Mouse (Mus musculus) common myeloid progenitor, adult 5-6 weeks (primary cell): ENCODE results near the gene Gse1. TPM values are rescaled to one million over a fixed set of nuclear protein-coding genes. Genes with fewer than 3 reads are reported as not detected.
A peak's percentile ranks its signal among the peaks of the same experiment; 100 is the strongest.

ENCODE experiments used
- ATAC-seq: replicated peaks from 2 replicates; pipeline ENCODE4 v1.8.0; 2016; ENCODE audit warnings: low read depth, mild to moderate bottlenecking, moderate TSS enrichment, inconsistent platforms; ENCODE audit not compliant: poor library complexity, severe bottlenecking
- total RNA-seq: library from RNA; stranded (forward); fragments of 200-1000, 187-1606 nt; gene quantifications from 2 replicates; pipeline ENCODE4 v1.2.3, GENCODE M21; 2017

The Gse1 gene
- total RNA-seq: 30.5 and 46.6 TPM in 2 replicates

- peak; percentile 47 for ATAC-seq
Measured at GRCm38 (mm10) chr8:120227891-120228591, at the start of gene Gse1. Gene Gse1, plus strand, starts transcription at chr8:120228456.

DNA sequence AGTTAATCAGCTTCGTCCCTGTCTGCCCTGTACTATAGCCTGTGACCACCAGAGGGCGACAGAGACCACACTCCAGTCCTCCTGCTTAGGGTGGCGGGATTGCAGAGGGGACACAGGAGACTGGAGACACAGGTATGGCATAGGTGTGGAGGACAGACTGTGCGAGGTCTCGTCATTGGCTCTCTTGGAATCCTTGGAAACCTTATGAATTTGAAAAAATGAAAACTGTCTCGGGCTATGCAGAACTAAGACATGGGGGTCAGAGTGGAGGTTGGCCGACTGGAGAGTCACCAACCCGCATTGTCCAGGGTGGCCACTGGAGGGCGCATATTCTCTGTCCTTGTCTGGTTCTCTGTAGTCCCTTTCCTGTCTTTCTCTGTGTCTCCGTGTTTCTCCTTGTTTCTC lies 49.2 kb upstream of the Gse1 start:
- peak; percentile 82 for ATAC-seq

GRCm38 (mm10) chr8:120180445-120180970 lies 47.7 kb upstream of the Gse1 start:
- no peak for ATAC-seq

DNA sequence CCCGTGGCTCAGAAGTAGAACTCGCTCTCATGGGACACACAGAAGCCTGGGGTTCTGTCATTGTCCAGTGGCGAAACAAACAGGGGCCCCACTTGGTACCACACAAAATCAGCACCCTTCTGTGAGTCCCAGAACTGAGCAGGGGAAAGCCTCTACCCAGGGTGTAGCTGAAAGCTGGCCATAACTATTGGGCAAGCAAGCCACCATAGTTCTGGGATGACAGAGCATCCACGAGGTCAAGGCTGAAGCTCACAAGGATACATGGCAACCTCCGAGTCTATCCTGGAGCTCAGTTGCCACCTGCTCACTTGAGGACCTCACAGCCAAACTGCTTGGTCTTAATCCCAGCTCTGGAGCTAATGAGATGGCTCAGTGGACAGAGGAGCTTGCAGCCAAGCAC lies 47.0 kb upstream of the Gse1 start:
- ATAC-seq: no peak

DNA sequence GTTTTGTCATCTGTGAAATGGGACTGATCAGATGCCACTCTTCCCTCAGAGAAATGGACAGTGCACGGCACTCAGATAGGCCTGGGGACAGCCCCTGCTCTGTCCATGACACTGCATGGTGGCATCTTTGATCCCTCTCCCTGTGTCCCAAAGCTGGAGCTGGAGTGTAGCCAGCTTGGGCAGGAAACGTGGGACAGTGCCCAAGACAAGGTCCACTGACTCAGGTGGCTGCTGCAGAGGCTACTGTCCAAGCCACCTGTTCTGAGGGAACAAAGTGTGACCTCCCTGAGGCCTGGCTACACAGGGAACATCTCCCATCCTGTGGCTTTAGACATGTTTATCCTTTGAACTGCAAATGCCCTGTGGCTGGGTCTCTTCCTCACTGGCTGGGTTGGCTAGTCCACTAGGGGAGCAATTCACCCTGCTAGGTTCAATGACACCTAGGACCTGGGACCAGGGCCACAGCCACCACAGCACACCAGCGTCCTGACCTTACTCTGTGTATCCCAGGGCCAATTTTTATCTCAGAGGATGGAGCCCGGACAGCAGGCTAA lies 46.3 kb upstream of the Gse1 start:
- no peak for ATAC-seq

DNA sequence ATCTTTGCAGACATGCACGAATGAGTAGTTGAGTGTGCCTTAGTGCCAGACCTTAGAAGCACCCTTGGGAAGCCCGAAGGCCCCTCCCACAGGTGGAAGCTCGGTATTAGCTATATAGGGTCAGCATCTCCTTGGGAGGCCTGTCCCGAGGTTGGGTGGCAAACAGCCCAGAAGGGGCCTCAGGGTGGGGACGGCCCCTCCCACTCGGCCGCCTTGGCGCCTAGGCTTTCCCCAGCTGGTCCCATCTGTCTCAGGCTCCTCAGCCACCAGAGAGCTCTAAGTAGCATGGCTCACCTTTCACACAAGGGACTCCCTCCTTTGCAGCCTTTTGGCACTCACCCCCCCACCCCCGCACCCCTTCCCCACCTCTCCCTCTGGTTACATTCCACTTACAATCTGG lies 43.9 kb upstream of the Gse1 start:
- no peak for ATAC-seq

GRCm38 (mm10) chr8:120184850-120185792 lies 43.1 kb upstream of the Gse1 start:
- ATAC-seq: no peak

- no peak for ATAC-seq
Measured at GRCm38 (mm10) chr8:120186454-120186853, 41.8 kb upstream of the Gse1 start.

DNA sequence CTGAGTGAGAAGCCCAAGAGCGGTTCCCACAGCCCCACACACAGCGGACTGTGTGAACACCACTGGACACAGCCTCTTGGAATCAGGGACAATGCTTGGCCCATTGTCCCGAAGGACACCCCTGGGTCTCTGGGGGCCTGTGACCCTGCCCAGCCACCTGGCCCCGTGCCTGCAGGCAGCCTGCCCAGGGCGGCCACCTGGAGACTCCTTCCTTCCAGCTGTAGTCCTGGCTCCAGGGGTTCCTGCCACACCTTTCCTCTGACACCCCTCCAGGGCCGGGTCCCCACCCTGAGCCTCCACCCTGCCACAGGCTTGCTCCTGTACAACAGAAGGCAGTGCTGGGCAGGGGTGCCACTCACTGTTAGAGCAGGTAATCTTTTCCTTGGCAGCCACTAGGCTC lies 39.7 kb upstream of the Gse1 start:
- no peak for ATAC-seq

GRCm38 (mm10) chr8:120189440-120189839 lies 38.8 kb upstream of the Gse1 start:
- ATAC-seq: no peak

DNA sequence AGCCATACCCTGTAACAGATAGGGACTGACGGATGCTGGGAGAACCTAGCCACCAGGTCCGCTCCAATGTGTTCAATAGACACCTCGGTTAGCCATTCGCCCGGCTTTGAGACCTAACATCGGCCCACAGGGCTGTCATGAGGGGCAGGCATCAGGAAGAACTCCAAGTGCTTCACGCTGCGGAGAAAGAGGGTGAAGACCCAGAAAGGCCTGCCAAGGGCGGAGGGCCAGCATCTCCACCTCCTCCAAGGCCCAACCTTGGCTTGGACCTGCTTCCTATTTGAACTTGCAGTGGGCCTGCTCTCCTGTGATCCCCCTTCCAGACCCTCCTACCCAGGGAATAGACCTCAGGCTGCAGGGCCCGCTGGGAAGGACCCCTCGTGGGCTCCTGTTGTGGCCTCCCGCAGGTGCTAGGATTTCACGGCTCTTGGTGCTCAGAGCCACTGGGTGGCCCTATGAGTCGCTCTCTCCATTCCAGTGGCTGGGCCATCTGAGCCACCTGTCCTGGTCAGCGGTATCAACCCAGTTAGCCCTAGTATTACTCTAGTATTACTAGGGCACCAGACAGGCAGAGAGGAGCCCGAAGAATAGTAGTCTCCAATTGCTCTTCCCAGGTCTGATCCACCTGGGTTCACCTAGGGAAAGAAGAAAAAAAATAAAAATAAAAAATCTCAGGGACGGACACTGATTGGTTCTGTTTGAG lies 38.0 kb upstream of the Gse1 start:
- ATAC-seq: no peak

DNA sequence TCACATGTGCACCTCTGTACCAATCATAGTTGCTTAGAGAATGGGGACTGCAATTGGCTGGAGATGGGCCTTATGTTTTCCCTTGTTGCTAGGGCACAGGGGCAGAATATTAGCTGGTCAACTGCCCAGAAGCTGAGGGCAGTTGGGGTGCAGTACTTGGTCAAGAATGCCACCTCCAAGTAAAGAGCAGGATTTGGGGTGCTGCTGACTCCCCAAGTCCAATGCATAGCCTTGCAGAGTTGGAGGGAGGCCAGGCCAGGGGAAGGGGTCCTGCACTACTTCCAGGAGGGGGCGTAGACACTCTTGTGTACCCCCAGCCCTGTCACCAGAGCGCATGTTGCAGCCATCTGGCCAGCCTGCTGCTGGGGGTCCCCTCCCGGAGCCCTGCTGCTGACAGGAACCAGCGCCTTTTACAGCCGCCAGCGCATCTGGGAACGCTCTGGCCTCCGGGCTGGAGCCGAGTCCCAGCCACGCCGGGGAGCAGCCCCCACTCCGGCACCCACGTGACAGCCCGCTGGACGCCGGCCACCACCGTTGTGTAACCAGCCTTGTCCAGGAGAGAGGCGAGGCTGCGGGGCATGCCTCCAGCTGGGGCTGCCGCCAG lies 37.3 kb upstream of the Gse1 start:
- no peak for ATAC-seq

DNA sequence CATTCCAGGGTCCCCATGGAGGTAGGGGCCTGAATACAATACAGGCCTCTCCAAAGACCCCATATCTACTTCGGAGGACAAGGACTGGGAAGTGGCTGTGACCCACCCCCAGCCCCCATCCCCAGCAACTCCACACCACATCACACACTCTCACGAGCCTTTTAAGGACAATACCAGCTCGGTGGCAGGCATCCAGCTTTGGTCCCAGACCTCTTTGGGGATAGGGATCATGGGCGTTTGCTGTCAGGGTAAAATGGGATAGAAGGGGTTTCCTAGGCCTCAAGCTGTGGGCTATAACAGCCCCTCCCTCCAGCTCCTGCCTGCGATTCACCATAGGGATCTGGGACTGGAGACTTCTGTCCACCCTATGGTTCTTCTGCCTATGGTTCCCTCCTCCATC lies 36.6 kb upstream of the Gse1 start:
- no peak for ATAC-seq

GRCm38 (mm10) chr8:120192118-120192517 lies 36.1 kb upstream of the Gse1 start:
- ATAC-seq: no peak

DNA sequence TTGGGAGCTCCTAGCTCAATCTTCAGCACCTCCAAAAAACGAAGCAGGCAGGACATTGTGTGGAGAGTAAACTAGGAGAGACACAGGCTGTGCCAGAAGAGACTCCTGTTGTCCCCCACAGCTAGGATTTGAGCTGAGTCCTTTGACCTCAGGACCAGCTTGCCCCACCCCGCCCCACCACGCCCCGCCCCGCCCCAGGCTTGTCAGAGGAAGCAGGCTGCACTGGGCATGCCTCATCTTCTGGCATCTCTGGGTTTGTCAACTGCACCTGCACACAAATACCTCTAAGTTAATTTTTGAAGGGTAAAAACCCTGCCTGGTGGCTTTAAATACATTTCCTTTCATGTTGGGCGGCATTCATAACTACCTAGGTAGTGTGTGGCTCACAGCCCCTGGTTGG lies 26.9 kb upstream of the Gse1 start:
- no peak for ATAC-seq

- ATAC-seq: no peak
Measured at GRCm38 (mm10) chr8:120202546-120202945, 25.7 kb upstream of the Gse1 start.

DNA sequence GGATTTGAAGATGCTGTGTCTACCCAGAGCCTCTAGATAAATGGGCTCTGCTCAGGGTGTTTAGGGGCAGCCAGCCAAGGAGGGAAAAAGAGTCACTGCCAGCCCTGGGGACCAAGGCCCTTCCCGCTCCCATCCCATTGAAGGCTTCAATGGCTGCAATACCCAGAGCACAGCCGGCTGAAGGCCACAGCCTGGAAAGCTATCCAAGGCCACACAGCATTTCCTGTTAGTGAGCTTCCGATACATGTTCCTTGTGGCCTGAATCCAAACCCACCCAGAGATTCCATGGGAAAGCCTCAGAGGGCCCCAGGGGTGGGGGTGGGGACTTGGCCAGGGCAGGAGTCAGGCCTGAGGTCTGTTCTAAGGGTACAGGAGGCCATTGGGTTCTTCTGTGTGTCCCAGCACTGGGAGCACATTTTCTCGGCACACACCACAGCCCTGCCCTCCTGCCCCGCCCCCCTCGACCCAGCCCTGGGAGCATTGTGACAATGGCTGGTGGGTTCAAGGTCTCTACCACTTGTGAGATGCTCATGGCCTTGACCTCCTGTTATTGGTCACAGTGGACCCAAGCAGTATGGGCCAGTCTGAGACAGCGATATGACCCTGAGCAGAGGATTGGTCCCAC lies 23.4 kb upstream of the Gse1 start:
- no peak for ATAC-seq

DNA sequence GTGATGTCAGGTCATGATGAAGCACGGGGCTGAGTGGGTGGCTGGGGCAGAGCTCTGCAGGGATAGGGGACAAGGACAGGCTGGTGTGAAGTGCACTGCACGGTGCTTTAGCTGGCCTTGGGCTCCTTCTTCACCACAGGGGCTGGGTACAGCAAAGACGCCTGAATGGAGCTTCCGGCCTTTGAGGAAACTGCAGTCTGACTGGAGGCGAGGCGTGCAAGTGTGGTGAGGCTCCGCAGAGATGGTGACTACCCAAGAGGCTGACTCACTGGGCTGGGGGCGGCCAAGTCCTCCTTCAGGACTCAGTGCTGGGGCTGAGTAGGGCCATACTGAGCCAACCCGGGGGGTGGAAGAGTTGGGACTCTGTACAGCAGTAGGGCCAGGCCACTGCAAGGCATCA lies 22.3 kb upstream of the Gse1 start:
- ATAC-seq: peak; percentile 52; the same call in 1 of the 2 replicates

DNA sequence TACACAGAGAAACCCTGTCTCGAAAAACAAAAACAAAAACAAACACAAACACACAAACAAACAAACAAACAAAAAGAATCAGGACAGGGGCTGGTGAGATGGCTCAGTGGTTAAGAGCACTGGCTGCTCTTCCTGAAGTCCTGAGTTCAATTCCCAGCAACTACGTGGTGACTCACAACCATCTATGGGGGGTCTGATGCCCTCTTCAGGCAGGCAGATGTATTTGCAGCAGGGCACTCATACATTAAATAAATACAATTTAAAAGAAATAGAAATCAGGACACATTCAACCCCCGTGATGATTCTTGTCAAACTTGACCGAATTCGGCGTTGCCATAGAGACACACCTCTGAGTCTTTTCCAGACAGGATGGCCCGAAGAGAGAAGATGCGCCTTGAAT lies 20.9 kb upstream of the Gse1 start:
- ATAC-seq: no peak
